Mouse (Mus musculus) cortical plate, adult 2 months (tissue): ENCODE data around the gene Wfikkn2.

ENCODE experiments used
- CTCF ChIP-seq: fragments of 200-500 bp; IDR thresholded peaks from 2 replicates; pipeline ENCODE4 v1.5.1; 2011; ENCODE audit warnings: mild to moderate bottlenecking, control low read depth, low read length; ENCODE audit not compliant: insufficient read depth; ENCODE audit errors: extremely low read depth
- POLR2A ChIP-seq: fragments of 200-500 bp; IDR thresholded peaks from 2 replicates; pipeline ENCODE4 v1.6.1; 2011; ENCODE audit warnings: mild to moderate bottlenecking, low read length, control low read depth; ENCODE audit not compliant: insufficient read depth; ENCODE audit errors: extremely low read depth

- TF ChIP-seq POLR2A (no peak), CTCF (peak; percentile 91)
These were observed 9.7 kb downstream of the Wfikkn2 start for GRCm38 (mm10) chr11:94236074-94236473.
